Mouse (Mus musculus) limb, embryonic 13.5 days (tissue): ENCODE data around the gene Tal1. TPM values are rescaled to one million over a fixed set of nuclear protein-coding genes. Genes with fewer than 3 reads are reported as not detected.

ENCODE experiments used
- polyA plus RNA-seq: library from polyadenylated mRNA; unstranded; fragments of >200 nt; fragmentation: Nextera tagmentation; extraction: Ambion mirVana; gene quantifications from 2 replicates; pipeline ENCODE4 v1.2.1, GENCODE M21; 2015

The Tal1 gene
- polyA plus RNA-seq, 1 experiment from 2014 or later, result 1.6 TPM

Other genes with a start within 250 kb of the Tal1 start
- not detected in 2 replicates for gene Gm12830, start 234.7 kb upstream of the Tal1 start, polyA plus RNA-seq
- 1.3 and 1.9 TPM in 2 replicates for gene Foxd2, start 147.6 kb upstream of the Tal1 start, polyA plus RNA-seq
- not detected in 2 replicates for gene Foxe3, start 130.4 kb upstream of the Tal1 start, polyA plus RNA-seq
- 93.2 and 93.8 TPM in 2 replicates for gene Cmpk1, start 69.2 kb upstream of the Tal1 start, polyA plus RNA-seq
- 10.7 and 11.8 TPM in 2 replicates for gene Stil, start 56.3 kb upstream of the Tal1 start, polyA plus RNA-seq
- 6.9 and 8.6 TPM in 2 replicates for gene Pdzk1ip1, start 32.3 kb downstream of the Tal1 start, polyA plus RNA-seq
- 0.09 TPM in 1 of 2 replicates, not detected in the other for gene Cyp4x1, start 77.9 kb downstream of the Tal1 start, polyA plus RNA-seq
- not detected in 2 replicates for gene Cyp4a29, start 185.7 kb downstream of the Tal1 start, polyA plus RNA-seq
- not detected in 2 replicates for gene Cyp4a12a, start 242.6 kb downstream of the Tal1 start, polyA plus RNA-seq